Mouse (Mus musculus): ENCODE measurements around the gene Cd83.

- TF ChIP-seq POLR2A (IDR thresholded peaks at IDR 0.05; ENCODE audit: insufficient read depth, low read depth, low read length) (no peak), CTCF (IDR thresholded peaks at IDR 0.05; ENCODE audit: insufficient read depth, low read depth, low read length) (no peak)
Observed at GRCm38 (mm10) chr13:43790229-43791001, 5.8 kb downstream of the Cd83 start.
